Mouse (Mus musculus): ENCODE data around the gene Trappc11. TPM values are rescaled to one million over a fixed set of nuclear protein-coding genes. Genes with fewer than 3 reads are reported as not detected.

The Trappc11 gene
- 23.4 TPM for polyA plus RNA-seq (2014; fragmentation: Illumina TruSeq; extraction: RNeasy Lipid Tissue Mini Kit (QIAGEN cat#74804); ENCODE audit: low read depth, low replicate concordance)

GRCm38 (mm10) chr8:47533344-47534125, at the start of gene Trappc11, which contains the start of gene Rwdd4a:
Trappc11 (minus strand) TSS chr8:47533470.
Rwdd4a (plus strand) TSS chr8:47533664.

GRCm38 (mm10) chr8:47446312-47447046, 86.8 kb downstream of the Trappc11 start, which contains the start of gene Stox2:
Stox2 (minus strand) TSS chr8:47446362.

Other genes starting within 250 kb of the Trappc11 start
- 9.7 TPM for gene Stox2, start 87.1 kb downstream of the Trappc11 start, polyA plus RNA-seq (2014; fragmentation: Illumina TruSeq; extraction: RNeasy Lipid Tissue Mini Kit (QIAGEN cat#74804); ENCODE audit: low read depth, low replicate concordance)
- gene Rwdd4a, start 194 bp upstream of the Trappc11 start, polyA plus RNA-seq (2014; fragmentation: Illumina TruSeq; extraction: RNeasy Lipid Tissue Mini Kit (QIAGEN cat#74804); ENCODE audit: low read depth, low replicate concordance) = 20.8 TPM
- gene Ing2, start 142.1 kb upstream of the Trappc11 start, polyA plus RNA-seq (2014; fragmentation: Illumina TruSeq; extraction: RNeasy Lipid Tissue Mini Kit (QIAGEN cat#74804); ENCODE audit: low read depth, low replicate concordance) = 23.3 TPM
- 10.8 TPM for gene Cdkn2aip, start 180.5 kb upstream of the Trappc11 start, polyA plus RNA-seq (2014; fragmentation: Illumina TruSeq; extraction: RNeasy Lipid Tissue Mini Kit (QIAGEN cat#74804); ENCODE audit: low read depth, low replicate concordance)